Mouse (Mus musculus) ES-E14 (cell line): Measurements from ENCODE around the gene Ccdc157.

Source experiments
- CHD2 ChIP-seq: IDR thresholded peaks from 2 replicates; pipeline ENCODE4 v1.6.1; 2014; ENCODE audit warnings: mild to moderate bottlenecking, low read depth, low read length, inconsistent platforms
- HCFC1 ChIP-seq: IDR thresholded peaks from 2 replicates; pipeline ENCODE4 v1.6.1; 2012; ENCODE audit warnings: low read length, inconsistent platforms, borderline replicate concordance; ENCODE audit not compliant: insufficient read depth
- MAFK ChIP-seq: IDR thresholded peaks from 2 replicates; pipeline ENCODE4 v1.6.1; 2014; ENCODE audit warnings: mild to moderate bottlenecking, low read depth, low read length, inconsistent platforms; ENCODE audit not compliant: insufficient read depth
- ZC3H11A ChIP-seq: IDR thresholded peaks from 2 replicates; pipeline ENCODE4 v1.6.1; 2012; ENCODE audit warnings: low read depth, mild to moderate bottlenecking, inconsistent platforms, low read length, borderline replicate concordance

GRCm38 (mm10) chr11:4113970-4114369 lies 46.1 kb downstream of the Ccdc157 start:
- TF ChIP-seq HCFC1 (no peak), CHD2 (no peak), ZC3H11A (no peak), MAFK (no peak)
